Mouse (Mus musculus) CH12.LX (cell line): ENCODE data around the gene Fam219b. TPM values are rescaled to one million over a fixed set of nuclear protein-coding genes. Genes with fewer than 3 reads are reported as not detected.

Experiments used
- DNase-seq: peaks from one replicate; pipeline ENCODE4 v3.0.0-alpha.2; 2013; ENCODE audit errors: extremely low read depth
- H3K27ac ChIP-seq: 2 replicates; pipeline ENCODE4 v1.5.1; 2012; ENCODE audit warnings: low read depth, mild to moderate bottlenecking, control low read depth, moderate library complexity; ENCODE audit not compliant: insufficient read depth
- H3K27me3 ChIP-seq: replicated peaks from 2 replicates; pipeline ENCODE3; 2012; ENCODE audit warnings: inconsistent platforms
- H3K36me3 ChIP-seq, 2 experiments: replicated peaks in 1 of 2; 2 replicates each; pipeline versions ENCODE3 to v1.6.1; 2012; ENCODE audit warnings: inconsistent platforms in 1 of 2, low read length in 1 of 2, mild to moderate bottlenecking in 1 of 2, mixed read lengths in 1 of 2, moderate library complexity in 1 of 2; ENCODE audit not compliant: control insufficient read depth in 1 of 2, insufficient read depth in 1 of 2
- H3K4me1 ChIP-seq, 2 experiments: 2 replicates each; pipeline ENCODE4 v1.6.1; 2012; ENCODE audit warnings: inconsistent platforms in 1 of 2, moderate library complexity in 1 of 2; ENCODE audit not compliant: insufficient read depth in 2 of 2, control insufficient read depth in 1 of 2
- H3K4me2 ChIP-seq: 2 replicates; pipeline ENCODE4 v1.6.1; 2012; ENCODE audit warnings: low read depth, mild to moderate bottlenecking, control low read depth; ENCODE audit not compliant: poor library complexity, insufficient read depth, severe bottlenecking
- H3K4me3 ChIP-seq, 3 experiments: fragments of 150-350 bp in 1 of 3; sonication (generic) in 1 of 3; replicated peaks in 1 of 3; 2 replicates each; pipeline versions ENCODE3 to v1.5.1; 2011 to 2012; ENCODE audit warnings: low read depth in 2 of 3, low read length in 2 of 3, mild to moderate bottlenecking in 2 of 3, moderate library complexity in 2 of 3, control low read depth in 1 of 3, improper control_type of control experiment in 1 of 3, inconsistent platforms in 1 of 3, mixed read lengths in 1 of 3; ENCODE audit not compliant: poor library complexity in 1 of 3
- H3K79me2 ChIP-seq: replicated peaks from 2 replicates; pipeline ENCODE4 v1.6.1; 2012; ENCODE audit warnings: mild to moderate bottlenecking, moderate library complexity; ENCODE audit not compliant: control insufficient read depth, poor library complexity, insufficient read depth, severe bottlenecking; ENCODE audit errors: extremely low read depth
- H3K9ac ChIP-seq: 2 replicates; pipeline ENCODE4 v1.6.1; 2012; ENCODE audit warnings: low read depth, mild to moderate bottlenecking, control low read depth, moderate library complexity; ENCODE audit not compliant: insufficient read depth
- H3K9me3 ChIP-seq: replicated peaks from 2 replicates; pipeline ENCODE3; 2012; ENCODE audit warnings: low read length, inconsistent platforms, mixed read lengths
- BHLHE40 ChIP-seq: IDR thresholded peaks from 2 replicates; pipeline ENCODE4 v1.6.1; 2011; ENCODE audit warnings: mild to moderate bottlenecking, low read depth, low read length, improper control_type of control experiment
- CHD1 ChIP-seq: IDR thresholded peaks from 2 replicates; pipeline ENCODE4 v1.6.1; 2012; ENCODE audit warnings: low read depth, low read length, improper control_type of control experiment, inconsistent platforms
- CHD2 ChIP-seq: IDR thresholded peaks from 2 replicates; pipeline ENCODE4 v1.6.1; 2011; ENCODE audit warnings: low read length, improper control_type of control experiment
- CTCF ChIP-seq, 2 experiments: IDR thresholded peaks in 1 of 2; conservative IDR thresholded peaks in 1 of 2; 2 replicates each; pipeline ENCODE4 v1.5.1; 2011 to 2012; ENCODE audit warnings: low read depth in 2 of 2, low read length in 2 of 2, improper control_type of control experiment in 1 of 2, inconsistent platforms in 1 of 2, mild to moderate bottlenecking in 1 of 2, moderate library complexity in 1 of 2
- E2F4 ChIP-seq: IDR thresholded peaks from 2 replicates; pipeline ENCODE4 v1.6.1; 2011; ENCODE audit warnings: low read depth, low read length, improper control_type of control experiment; ENCODE audit not compliant: insufficient replicate concordance
- ELF1 ChIP-seq: IDR thresholded peaks from 2 replicates; pipeline ENCODE4 v1.6.1; 2014; ENCODE audit warnings: low read depth, mild to moderate bottlenecking, inconsistent platforms, low read length, improper control_type of control experiment
- EP300 ChIP-seq: IDR thresholded peaks from 2 replicates; pipeline ENCODE4 v1.6.1; 2011; ENCODE audit warnings: low read length, improper control_type of control experiment
- ETS1 ChIP-seq: conservative IDR thresholded peaks from 2 replicates; pipeline ENCODE4 v1.6.1; 2012; ENCODE audit warnings: low read depth, mild to moderate bottlenecking, inconsistent platforms, low read length, improper control_type of control experiment, moderate library complexity
- GABPA ChIP-seq: IDR thresholded peaks from 2 replicates; pipeline ENCODE4 v1.6.1; 2012; ENCODE audit warnings: low read depth, low read length, improper control_type of control experiment, inconsistent platforms; ENCODE audit not compliant: insufficient replicate concordance
- HCFC1 ChIP-seq: IDR thresholded peaks from 2 replicates; pipeline ENCODE4 v1.6.1; 2012; ENCODE audit warnings: low read depth, mild to moderate bottlenecking, inconsistent platforms, low read length, improper control_type of control experiment
- IRF4 ChIP-seq: IDR thresholded peaks from 2 replicates; pipeline ENCODE4 v1.6.1; 2014; ENCODE audit warnings: low read depth, mild to moderate bottlenecking, inconsistent platforms, low read length, improper control_type of control experiment
- JUN ChIP-seq: IDR thresholded peaks from 2 replicates; pipeline ENCODE4 v1.6.1; 2011; ENCODE audit warnings: low read depth, mild to moderate bottlenecking, low read length, improper control_type of control experiment, moderate library complexity; ENCODE audit not compliant: insufficient read depth
- JUND ChIP-seq: conservative IDR thresholded peaks from 2 replicates; pipeline ENCODE4 v1.6.1; 2011; ENCODE audit warnings: low read depth, low read length, improper control_type of control experiment
- KAT2A ChIP-seq: IDR thresholded peaks from 2 replicates; pipeline ENCODE4 v1.6.1; 2012; ENCODE audit warnings: low read length, improper control_type of control experiment, inconsistent platforms; ENCODE audit not compliant: insufficient replicate concordance
- MAFK ChIP-seq: IDR thresholded peaks from 2 replicates; pipeline ENCODE4 v1.6.1; 2011; ENCODE audit warnings: low read length, improper control_type of control experiment; ENCODE audit not compliant: insufficient replicate concordance
- MAX ChIP-seq: IDR thresholded peaks from 2 replicates; pipeline ENCODE4 v1.6.1; 2011; ENCODE audit warnings: low read length, improper control_type of control experiment
- MEF2A ChIP-seq: IDR thresholded peaks from 2 replicates; pipeline ENCODE4 v1.6.1; 2014; ENCODE audit warnings: low read depth, mild to moderate bottlenecking, inconsistent platforms, low read length, improper control_type of control experiment, borderline replicate concordance
- MXI1 ChIP-seq: IDR thresholded peaks from 2 replicates; pipeline ENCODE4 v1.6.1; 2011; ENCODE audit warnings: mild to moderate bottlenecking, low read depth, low read length, improper control_type of control experiment
- MYC ChIP-seq: IDR thresholded peaks from 2 replicates; pipeline ENCODE4 v1.6.1; 2011; ENCODE audit warnings: low read depth, mild to moderate bottlenecking, improper control_type of control experiment, low read length
- NELFE ChIP-seq: IDR thresholded peaks from 2 replicates; pipeline ENCODE4 v1.6.1; 2011; ENCODE audit warnings: low read depth, low read length, improper control_type of control experiment
- PAX5 ChIP-seq: IDR thresholded peaks from 2 replicates; pipeline ENCODE4 v1.6.1; 2012; ENCODE audit warnings: low read length, inconsistent platforms, mixed read lengths
- POLR2A ChIP-seq: IDR thresholded peaks from 2 replicates; pipeline ENCODE4 v1.6.1; 2011; ENCODE audit warnings: low read depth, mild to moderate bottlenecking, improper control_type of control experiment, low read length
- POLR2AphosphoS2 ChIP-seq: IDR thresholded peaks from 2 replicates; pipeline ENCODE4 v1.6.1; 2011; ENCODE audit warnings: low read depth, low read length, improper control_type of control experiment
- RAD21 ChIP-seq: IDR thresholded peaks from 2 replicates; pipeline ENCODE4 v1.6.1; 2011; ENCODE audit warnings: low read depth, mild to moderate bottlenecking, low read length, improper control_type of control experiment, moderate library complexity
- SIN3A ChIP-seq: IDR thresholded peaks from 2 replicates; pipeline ENCODE4 v1.6.1; 2012; ENCODE audit warnings: low read length, improper control_type of control experiment, inconsistent platforms
- SMC3 ChIP-seq: IDR thresholded peaks from 2 replicates; pipeline ENCODE4 v1.6.1; 2011; ENCODE audit warnings: low read depth, low read length, improper control_type of control experiment
- TBP ChIP-seq: conservative IDR thresholded peaks from 2 replicates; pipeline ENCODE4 v1.6.1; 2011; ENCODE audit warnings: low read depth, low read length, improper control_type of control experiment
- TCF12 ChIP-seq: IDR thresholded peaks from 2 replicates; pipeline ENCODE4 v1.6.1; 2014; ENCODE audit warnings: low read depth, mild to moderate bottlenecking, inconsistent platforms, low read length, improper control_type of control experiment
- UBTF ChIP-seq: IDR thresholded peaks from 2 replicates; pipeline ENCODE4 v1.6.1; 2012; ENCODE audit warnings: low read depth, mild to moderate bottlenecking, inconsistent platforms, low read length, improper control_type of control experiment, moderate library complexity
- USF1 ChIP-seq: IDR thresholded peaks from 2 replicates; pipeline ENCODE4 v1.6.1; 2014; ENCODE audit warnings: low read depth, mild to moderate bottlenecking, inconsistent platforms, low read length, improper control_type of control experiment
- USF2 ChIP-seq: conservative IDR thresholded peaks from 2 replicates; pipeline ENCODE4 v1.6.1; 2011; ENCODE audit warnings: low read depth, low read length, improper control_type of control experiment
- ZKSCAN1 ChIP-seq: IDR thresholded peaks from 2 replicates; pipeline ENCODE4 v1.6.1; 2012; ENCODE audit warnings: low read depth, inconsistent platforms, low read length, improper control_type of control experiment, borderline replicate concordance
- ZMIZ1 ChIP-seq: IDR thresholded peaks from 2 replicates; pipeline ENCODE4 v1.6.1; 2012; ENCODE audit warnings: low read depth, mild to moderate bottlenecking, inconsistent platforms, low read length, improper control_type of control experiment
- ZNF384 ChIP-seq: IDR thresholded peaks from 2 replicates; pipeline ENCODE4 v1.6.1; 2012; ENCODE audit warnings: low read depth, low read length, improper control_type of control experiment, inconsistent platforms
- dilution Hi-C: fragments of 300-500 bp; cut with MboI; formaldehyde crosslinking; loops from 2 replicates; pipeline ENCODE4 v1.14.3; 2020; ENCODE audit warnings: low sequenced_read_pairs; ENCODE audit not compliant: extremely low pct_unique_long_range_greater_than_20kb, extremely low pct_ligation_motif_present
- in situ Hi-C: fragments of 300-500 bp; cut with MboI; formaldehyde crosslinking; loops from 3 replicates; pipeline ENCODE4 v1.14.3; 2019; ENCODE audit warnings: low sequenced_read_pairs, low pct_ligation_motif_present, low pct_unique_long_range_greater_than_20kb, mixed read lengths
- polyA plus RNA-seq: library from polyadenylated mRNA; unstranded; fragments of >175 nt; gene quantifications from 2 replicates; pipeline ENCODE4 v1.2.1, GENCODE M21; 2012; ENCODE audit warnings: low read depth; ENCODE audit not compliant: insufficient read length
- total RNA-seq, 2 experiments: library from RNA; depleted of rRNA; stranded (reverse); fragments of 300-350 nt in 1 of 2; fragments of >200 nt in 1 of 2; gene quantifications; 2 replicates each; pipeline ENCODE4 v1.2.3; 2012 to 2014

Fam219b gene
- total and polyA plus RNA-seq, 3 experiments = 8.3 to 10.6 (median 9.2) TPM

- Histone ChIP-seq H3K27ac (peak overlapping the region; percentile 54), H3K79me2 (peaks cover 54% of the 10 kb centered on the region), H3K4me2 (peak overlapping the region; percentile 88)
- TF ChIP-seq GABPA (no peak), BHLHE40 (no peak), EP300 (peak; percentile 49; the same call in 1 of the 2 replicates), KAT2A (no peak), JUN (no peak), CHD2 (no peak), SMC3 (no peak), PAX5 (no peak), IRF4 (peak; percentile 47), ZKSCAN1 (no peak), JUND (no peak), MXI1 (0 out of 2 replicates have a peak, but pooled peaks have one; percentile 47), USF2 (no peak), CTCF (conservative IDR thresholded peaks at IDR 0.05 in 1 of 2, IDR thresholded peaks at IDR 0.05 in 1 of 2; ENCODE audit: low read depth in 2 of 2, low read length in 2 of 2) (no peak), E2F4 (no peak), SIN3A (no peak), USF1 (no peak), UBTF (no peak), ZMIZ1 (no peak), POLR2A (no peak), NELFE (no peak), MAX (peak; percentile 65; the same call in 1 of the 2 replicates), RAD21 (no peak), CHD1 (no peak; the same call in 1 of the 2 replicates), ZNF384 (no peak), MAFK (no peak), POLR2AphosphoS2 (no peak), TCF12 (peak; percentile 37), TBP (0 out of 2 replicates have a peak, but pooled peaks have one; percentile 34), MYC (peak; percentile 50; the same call in 1 of the 2 replicates), ELF1 (no peak), ETS1 (no peak; the same call in 1 of the 2 replicates), MEF2A (no peak), HCFC1 (no peak)
- TF ChIP-seq, all 38 proteins: peak for 7
- in situ Hi-C loops = no loop called here
- Histone ChIP-seq H3K4me1 (peaks cover 20 to 81% of the 10 kb centered on the region in 2 experiments), H3K9me3 (no peaks in the 10 kb centered on the region), H3K4me3 (peak overlapping the region; percentile 65 to 96 (median 72)), H3K9ac (peak overlapping the region; percentile 42), H3K27me3 (no peaks in the 10 kb centered on the region), H3K36me3 (peaks cover 3 to 16% of the 10 kb centered on the region in 2 experiments)
- dilution Hi-C loops = no loop called here
- peak; percentile 77 for DNase-seq
Observed at GRCm38 (mm10) chr9:57561711-57562099, 24.4 kb downstream of the Fam219b start.
